Mouse (Mus musculus): ENCODE data around the gene Jup. TPM values are rescaled to one million over a fixed set of nuclear protein-coding genes. Genes with fewer than 3 reads are reported as not detected.
"Not testable (repeated sequence)": the region's sequence is repeated elsewhere in the genome, so short reads cannot be mapped to it uniquely, and the experiment has no call there.

Gene Jup
- polyA plus RNA-seq, 1 experiment from 2014 or later = 231 TPM

DNA sequence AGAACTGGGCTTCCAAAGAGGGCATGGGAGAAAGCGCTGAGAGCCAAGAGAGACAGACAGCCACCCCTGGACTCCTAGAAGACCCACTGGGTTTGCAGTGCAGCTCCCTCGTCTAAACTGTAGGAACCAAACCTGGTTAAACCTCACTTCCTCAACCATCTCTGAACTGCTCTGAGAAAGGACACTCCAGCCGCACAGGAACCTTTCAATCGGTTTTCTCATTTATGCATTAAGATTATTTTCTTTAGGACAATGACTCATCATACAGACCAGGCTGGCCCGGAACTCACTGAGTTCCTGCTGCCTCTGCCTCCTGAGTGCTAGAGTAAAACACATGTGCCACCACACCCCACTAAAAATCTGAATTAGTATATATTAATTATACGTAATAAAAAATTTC, 69.8 kb downstream of the Jup start:
- ATAC-seq (no peak), DNase-seq (ENCODE audit: low spot score) (no peak)
- H3K36me3 ChIP-seq (ENCODE audit: insufficient read depth, low read length) = peaks cover 1% of the 10 kb centered on the region; the same call in 1 of the 2 replicates
- TF ChIP-seq EP300 (IDR thresholded peaks at IDR 0.05) = no peak
- TF ChIP-seq CTCF (IDR thresholded peaks at IDR 0.05) = no peak
- no peaks in the 10 kb centered on the region for H3K4me1 ChIP-seq (ENCODE audit: insufficient read depth, low read depth, low read length)
- no peak overlapping the region for H3K4me3 ChIP-seq (ENCODE audit: low read depth, low read length)
- 68% methylated on average over 6 of the region's 6 CpGs for WGBS
- no peak overlapping the region for H3K4me2 ChIP-seq (replicated peaks; ENCODE audit: low read depth, low read length)
- H3K27me3 ChIP-seq (replicated peaks; ENCODE audit: insufficient read depth, low read length) = no peaks in the 10 kb centered on the region
- H3K9ac ChIP-seq (replicated peaks; ENCODE audit: low read depth) = no peak overlapping the region
- H3K9me3 ChIP-seq (ENCODE audit: low read length) = no peaks in the 10 kb centered on the region
- H3K27ac ChIP-seq (ENCODE audit: low read length) = no peak overlapping the region

DNA sequence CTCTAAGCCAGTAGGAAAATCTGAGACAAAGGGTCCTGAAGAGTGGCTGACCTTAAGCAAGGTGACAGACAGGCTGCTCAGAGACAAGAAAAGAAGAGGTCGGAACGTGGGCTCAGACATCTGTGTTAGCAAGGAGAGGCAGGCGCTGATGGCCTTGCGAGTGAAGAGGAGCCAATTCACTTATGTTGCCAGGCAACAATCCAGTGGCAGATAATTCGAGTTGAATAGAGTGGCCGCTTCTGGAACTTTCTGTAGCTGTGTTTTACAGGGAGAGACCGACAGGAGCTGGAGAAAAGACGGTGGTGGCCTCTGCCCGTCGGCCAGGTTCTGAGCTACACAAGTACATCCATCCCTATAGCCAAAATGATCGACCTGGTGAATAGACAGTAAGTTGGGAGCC, 70.2 kb downstream of the Jup start:
- H3K4me1 ChIP-seq (ENCODE audit: insufficient read depth, low read depth, low read length) = no peaks in the 10 kb centered on the region
- H3K4me3 ChIP-seq (ENCODE audit: low read depth, low read length) = no peak overlapping the region
- 51% methylated on average over 11 of the region's 11 CpGs for WGBS
- H3K36me3 ChIP-seq (ENCODE audit: insufficient read depth, low read length) = peaks cover 5% of the 10 kb centered on the region; the same call in 1 of the 2 replicates
- no peaks in the 10 kb centered on the region for H3K27me3 ChIP-seq (replicated peaks; ENCODE audit: insufficient read depth, low read length)
- no peak for TF ChIP-seq EP300 (IDR thresholded peaks at IDR 0.05)
- no peak for TF ChIP-seq CTCF (IDR thresholded peaks at IDR 0.05)
- no peak overlapping the region for H3K9ac ChIP-seq (replicated peaks; ENCODE audit: low read depth)
- no peak overlapping the region for H3K27ac ChIP-seq (ENCODE audit: low read length)
- no peaks in the 10 kb centered on the region for H3K9me3 ChIP-seq (ENCODE audit: low read length)
- DNase-seq (ENCODE audit: low spot score) (no peak), ATAC-seq (no peak)
- H3K4me2 ChIP-seq (replicated peaks; ENCODE audit: low read depth, low read length) = no peak overlapping the region

DNA sequence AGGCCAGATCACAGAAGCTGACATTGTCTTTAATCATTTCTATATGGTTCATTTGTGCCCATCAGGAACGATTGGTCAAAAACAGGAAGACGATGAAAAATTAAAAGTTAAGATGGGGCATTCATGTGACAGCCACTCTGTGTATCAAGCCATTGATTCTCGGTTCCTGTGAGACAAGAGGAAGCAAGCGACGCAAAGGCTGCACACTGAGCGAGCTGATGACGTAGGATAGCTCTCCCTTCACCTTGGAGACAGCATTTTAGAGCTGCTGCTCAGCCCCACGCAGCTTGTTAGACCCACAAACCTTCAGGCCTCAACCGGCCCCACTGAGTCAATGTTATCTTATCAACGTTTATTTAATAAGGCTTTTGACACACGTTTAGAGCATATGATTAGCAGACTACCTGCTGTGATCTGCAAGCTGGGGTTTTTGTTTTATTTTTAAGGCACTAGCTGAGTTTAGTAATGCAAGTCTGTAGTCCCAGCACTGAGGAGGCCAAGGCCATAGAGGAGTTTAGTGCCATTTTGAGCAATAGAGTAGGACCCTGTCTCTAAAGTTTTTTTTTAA, 72.4 kb downstream of the Jup start:
- Histone ChIP-seq H3K4me1 (ENCODE audit: insufficient read depth, low read depth, low read length) (no peaks in the 10 kb centered on the region), H3K36me3 (ENCODE audit: insufficient read depth, low read length) (peaks cover 13% of the 10 kb centered on the region; the same call in 1 of the 2 replicates), H3K4me2 (replicated peaks; ENCODE audit: low read depth, low read length) (no peak overlapping the region), H3K27me3 (replicated peaks; ENCODE audit: insufficient read depth, low read length) (no peaks in the 10 kb centered on the region), H3K9ac (replicated peaks; ENCODE audit: low read depth) (no peak overlapping the region), H3K27ac (ENCODE audit: low read length) (no peak overlapping the region), H3K4me3 (ENCODE audit: low read depth, low read length) (no peak overlapping the region), H3K9me3 (ENCODE audit: low read length) (no peaks in the 10 kb centered on the region)
- 57% methylated on average over 11 of the region's 11 CpGs for WGBS
- DNase-seq (ENCODE audit: low spot score) (no peak), ATAC-seq (no peak)
- TF ChIP-seq CTCF (IDR thresholded peaks at IDR 0.05) = no peak
- no peak for TF ChIP-seq EP300 (IDR thresholded peaks at IDR 0.05)

DNA sequence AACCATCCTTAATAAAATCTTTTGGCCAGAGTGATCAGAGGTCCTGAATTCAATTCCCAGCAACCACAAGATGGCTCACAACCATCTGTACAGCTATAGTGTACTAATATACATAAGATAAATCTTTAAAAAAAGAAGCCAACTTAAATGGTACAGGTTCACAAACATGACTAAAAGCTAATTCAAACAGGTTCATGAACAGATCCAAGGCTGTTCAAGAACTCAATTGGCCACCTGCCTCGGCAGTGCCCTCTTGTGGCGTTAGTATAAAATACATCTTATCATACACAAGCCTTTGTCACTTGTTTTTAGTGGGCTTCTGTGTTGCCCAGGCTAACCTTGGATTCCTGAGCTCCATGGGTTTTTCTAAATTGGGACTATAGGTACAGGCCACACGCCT, 74.0 kb downstream of the Jup start:
- H3K9ac ChIP-seq (replicated peaks; ENCODE audit: low read depth) = no peak overlapping the region
- TF ChIP-seq CTCF (IDR thresholded peaks at IDR 0.05) (peak; percentile 81), EP300 (IDR thresholded peaks at IDR 0.05) (no peak)
- H3K36me3 ChIP-seq (ENCODE audit: insufficient read depth, low read length) = peaks cover 13% of the 10 kb centered on the region; the same call in 1 of the 2 replicates
- no peaks in the 10 kb centered on the region for H3K9me3 ChIP-seq (ENCODE audit: low read length)
- H3K27ac ChIP-seq (ENCODE audit: low read length) = no peak overlapping the region
- DNase-seq (ENCODE audit: low spot score) (peak; percentile 76), ATAC-seq (no peak)
- 26% methylated on average over 3 of the region's 3 CpGs for WGBS
- no peaks in the 10 kb centered on the region; the same call in 1 of the 2 replicates for H3K4me1 ChIP-seq (ENCODE audit: insufficient read depth, low read depth, low read length)
- H3K4me2 ChIP-seq (replicated peaks; ENCODE audit: low read depth, low read length) = no peak overlapping the region
- no peaks in the 10 kb centered on the region for H3K27me3 ChIP-seq (replicated peaks; ENCODE audit: insufficient read depth, low read length)
- no peak overlapping the region for H3K4me3 ChIP-seq (ENCODE audit: low read depth, low read length)

DNA sequence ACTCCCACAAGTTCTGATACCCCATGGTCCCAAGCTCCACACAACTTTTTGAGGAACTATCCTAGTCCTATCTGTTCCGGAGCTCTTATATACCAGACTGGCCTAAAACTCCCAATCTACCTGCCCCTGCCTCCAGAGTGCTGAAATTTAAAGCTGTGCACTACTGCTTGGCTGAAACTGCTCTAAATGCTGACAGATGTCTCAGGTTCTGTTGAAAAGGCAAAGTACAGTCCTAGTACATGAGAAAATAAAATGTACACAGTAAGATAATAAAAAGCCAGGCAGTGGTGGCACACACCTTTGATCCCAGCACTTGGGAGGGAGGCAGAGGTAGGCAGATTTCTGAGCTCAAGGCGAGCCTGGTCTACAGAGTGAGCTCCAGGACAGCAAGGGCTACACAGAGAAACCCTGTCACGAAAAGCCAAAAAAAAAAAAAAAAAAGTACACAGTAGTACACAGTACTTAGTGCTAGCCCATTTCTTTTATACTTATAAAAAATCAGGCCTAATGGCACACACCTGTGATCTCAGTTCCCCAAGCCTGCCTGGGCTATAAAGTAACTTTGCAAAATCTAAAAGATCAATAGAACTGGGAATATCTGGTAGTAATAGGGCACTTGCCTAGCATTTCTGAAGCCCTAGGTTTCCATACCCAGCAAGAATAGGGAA, 74.8 kb downstream of the Jup start:
- no peak overlapping the region for H3K4me3 ChIP-seq (ENCODE audit: low read depth, low read length)
- no peaks in the 10 kb centered on the region; the same call in 1 of the 2 replicates for H3K4me1 ChIP-seq (ENCODE audit: insufficient read depth, low read depth, low read length)
- no peak overlapping the region for H3K4me2 ChIP-seq (replicated peaks; ENCODE audit: low read depth, low read length)
- WGBS = 53% methylated on average over 3 of the region's 3 CpGs
- TF ChIP-seq CTCF (IDR thresholded peaks at IDR 0.05) = no peak
- no peak for TF ChIP-seq EP300 (IDR thresholded peaks at IDR 0.05)
- H3K9me3 ChIP-seq (ENCODE audit: low read length) = no peaks in the 10 kb centered on the region
- no peak overlapping the region for H3K9ac ChIP-seq (replicated peaks; ENCODE audit: low read depth)
- no peaks in the 10 kb centered on the region for H3K27me3 ChIP-seq (replicated peaks; ENCODE audit: insufficient read depth, low read length)
- H3K27ac ChIP-seq (ENCODE audit: low read length) = peak overlapping the region; percentile 14; the same call in 1 of the 2 replicates
- ATAC-seq (no peak), DNase-seq (ENCODE audit: low spot score) (no peak)
- peaks cover 13% of the 10 kb centered on the region; the same call in 1 of the 2 replicates for H3K36me3 ChIP-seq (ENCODE audit: insufficient read depth, low read length)

DNA sequence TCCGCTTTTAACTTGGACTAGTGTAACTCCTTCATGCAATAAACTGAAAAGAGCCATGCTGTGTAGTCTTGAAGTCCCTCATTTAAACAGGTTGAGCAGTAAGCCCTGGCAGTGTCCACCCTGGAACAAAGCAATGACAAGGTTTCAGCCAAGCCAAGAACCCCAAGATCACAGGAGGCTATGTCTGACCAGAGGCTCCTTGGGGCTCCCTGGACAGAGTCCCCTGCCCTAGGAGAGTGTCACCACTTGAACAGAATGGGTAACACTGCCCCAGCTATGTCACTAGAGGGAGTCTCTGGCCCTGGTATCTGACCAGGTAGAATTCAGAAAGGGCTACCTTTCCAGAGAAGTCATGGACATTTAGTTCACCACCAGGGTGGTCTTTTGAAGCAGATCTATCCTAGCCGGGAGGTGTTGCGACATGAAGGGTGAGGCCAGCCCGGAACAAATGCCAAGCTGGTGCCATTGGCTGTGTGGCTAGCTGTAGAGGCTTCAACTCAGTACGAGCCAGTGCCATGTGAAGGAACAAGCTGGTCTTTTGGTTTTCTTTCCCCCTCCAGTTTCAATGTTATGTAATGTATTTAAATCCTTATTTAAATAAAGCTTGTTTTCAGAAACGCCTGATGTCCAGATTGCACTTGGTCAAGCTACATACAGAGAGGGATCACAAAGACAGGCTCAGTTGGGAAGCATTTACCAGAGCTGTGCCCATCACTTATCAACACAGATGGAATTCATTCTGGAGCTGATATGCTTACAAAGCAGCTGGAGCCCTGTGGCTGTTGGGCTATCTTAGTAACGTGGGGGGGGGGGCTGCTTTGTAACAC, 75.9 kb downstream of the Jup start:
- peaks cover 13% of the 10 kb centered on the region; the same call in 1 of the 2 replicates for H3K36me3 ChIP-seq (ENCODE audit: insufficient read depth, low read length)
- not testable (repeated sequence) for ATAC-seq; H3K9me3 ChIP-seq (ENCODE audit: low read length); H3K4me1 ChIP-seq (ENCODE audit: insufficient read depth, low read depth, low read length); DNase-seq (ENCODE audit: low spot score); H3K4me2 ChIP-seq (replicated peaks; ENCODE audit: low read depth, low read length); H3K9ac ChIP-seq (replicated peaks; ENCODE audit: low read depth); H3K4me3 ChIP-seq (ENCODE audit: low read depth, low read length); H3K27ac ChIP-seq (ENCODE audit: low read length); H3K27me3 ChIP-seq (replicated peaks; ENCODE audit: insufficient read depth, low read length)
- 57% methylated on average over 7 of the region's 7 CpGs for WGBS

DNA sequence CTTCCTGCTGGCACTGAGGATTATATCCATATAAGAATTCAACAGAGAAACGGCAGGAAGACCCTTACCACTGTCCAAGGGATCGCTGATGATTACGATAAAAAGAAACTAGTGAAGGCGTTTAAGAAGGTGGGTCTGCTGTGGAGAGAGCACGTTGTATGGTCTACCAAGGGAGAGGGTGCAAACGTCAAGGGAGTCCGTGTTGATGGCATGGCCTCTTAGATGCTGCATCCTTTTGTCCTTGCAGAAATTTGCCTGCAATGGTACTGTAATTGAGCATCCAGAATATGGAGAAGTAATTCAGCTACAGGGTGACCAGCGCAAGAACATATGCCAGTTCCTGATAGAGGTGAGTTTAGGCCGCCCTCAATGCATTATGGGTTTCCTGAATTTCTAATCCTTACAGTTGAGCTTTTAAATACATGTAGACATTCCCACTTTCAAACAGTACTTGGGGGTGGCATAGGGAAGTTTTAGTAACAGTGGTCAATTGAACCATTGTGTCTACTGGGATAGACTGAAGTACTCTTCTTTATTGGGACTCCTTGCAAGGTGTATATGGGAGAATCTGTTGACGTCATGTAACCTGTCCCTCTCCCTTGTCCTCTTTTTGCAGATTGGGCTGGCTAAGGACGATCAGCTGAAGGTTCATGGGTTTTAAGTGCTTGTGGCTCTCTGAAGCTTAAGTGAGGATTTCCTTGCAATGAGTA, 76.7 kb downstream of the Jup start:
- DNase-seq (ENCODE audit: low spot score); ATAC-seq; H3K9me3 ChIP-seq (ENCODE audit: low read length); H3K27me3 ChIP-seq (replicated peaks; ENCODE audit: insufficient read depth, low read length); H3K4me1 ChIP-seq (ENCODE audit: insufficient read depth, low read depth, low read length): not testable (repeated sequence)
- WGBS = 11% methylated on average over 11 of the region's 11 CpGs
- H3K9ac ChIP-seq (replicated peaks; ENCODE audit: low read depth) = peak overlapping the region; percentile 99
- H3K27ac ChIP-seq (ENCODE audit: low read length) = peak overlapping the region; percentile 99
- H3K36me3 ChIP-seq (ENCODE audit: insufficient read depth, low read length) = peaks cover 13% of the 10 kb centered on the region; the same call in 1 of the 2 replicates
- peak overlapping the region; percentile 85 for H3K4me3 ChIP-seq (ENCODE audit: low read depth, low read length)
- H3K4me2 ChIP-seq (replicated peaks; ENCODE audit: low read depth, low read length) = peak overlapping the region; percentile 71
